Mouse (Mus musculus): ENCODE measurements around the gene Kcnk18.

The Kcnk18 gene

GRCm38 (mm10) chr19:59221131-59221530 is 2.1 kb downstream of the Kcnk18 start:
- in situ Hi-C loops (cut with MboI, MseI), result no loop called here

GRCm38 (mm10) chr19:59228376-59228775 is 9.4 kb downstream of the Kcnk18 start:
- in situ Hi-C loops (cut with MboI, MseI), result no loop called here

GRCm38 (mm10) chr19:59232786-59233185 is 13.8 kb downstream of the Kcnk18 start:
- in situ Hi-C loops (cut with MboI, MseI), result no loop called here

- in situ Hi-C loops (cut with MboI, MseI), result no loop called here
These were observed 16.0 kb downstream of the Kcnk18 start for GRCm38 (mm10) chr19:59235001-59235400.

GRCm38 (mm10) chr19:59236046-59236445 is 17.0 kb downstream of the Kcnk18 start:
- in situ Hi-C loops (cut with MboI, MseI), result no loop called here

GRCm38 (mm10) chr19:59238630-59239029 is 19.6 kb downstream of the Kcnk18 start:
- in situ Hi-C loops (cut with MboI, MseI), result no loop called here

- in situ Hi-C loops (cut with MboI, MseI), result no loop called here
These were observed 20.3 kb downstream of the Kcnk18 start for GRCm38 (mm10) chr19:59239124-59239817.

GRCm38 (mm10) chr19:59241987-59242386 is 23.0 kb downstream of the Kcnk18 start:
- in situ Hi-C loops (cut with MboI, MseI), result no loop called here

- in situ Hi-C loops (cut with MboI, MseI), result no loop called here
These were observed 24.0 kb downstream of the Kcnk18 start for GRCm38 (mm10) chr19:59243057-59243456.

- in situ Hi-C loops (cut with MboI, MseI), result no loop called here
These were observed 29.1 kb downstream of the Kcnk18 start for GRCm38 (mm10) chr19:59248144-59248543.

GRCm38 (mm10) chr19:59248553-59249286 is 29.7 kb downstream of the Kcnk18 start:
- in situ Hi-C loops (cut with MboI, MseI), result no loop called here

- in situ Hi-C loops (cut with MboI, MseI), result no loop called here
These were observed 33.6 kb downstream of the Kcnk18 start for GRCm38 (mm10) chr19:59252651-59253050.

- in situ Hi-C loops (cut with MboI, MseI), result no loop called here
These were observed 40.6 kb downstream of the Kcnk18 start for GRCm38 (mm10) chr19:59259633-59260032.

GRCm38 (mm10) chr19:59260718-59261442 is 41.9 kb downstream of the Kcnk18 start, which contains the start of gene Slc18a2:
Gene Slc18a2 (plus strand): TSS chr19:59260896.
- in situ Hi-C loops (cut with MboI, MseI), result no loop called here

GRCm38 (mm10) chr19:59261604-59262003 is 42.6 kb downstream of the Kcnk18 start:
- in situ Hi-C loops (cut with MboI, MseI), result no loop called here

GRCm38 (mm10) chr19:59263171-59263570 is 44.2 kb downstream of the Kcnk18 start:
- in situ Hi-C loops (cut with MboI, MseI), result no loop called here

- in situ Hi-C loops (cut with MboI, MseI), result no loop called here
These were observed 46.0 kb downstream of the Kcnk18 start for GRCm38 (mm10) chr19:59264838-59265532.

GRCm38 (mm10) chr19:59265907-59266306 is 46.9 kb downstream of the Kcnk18 start:
- in situ Hi-C loops (cut with MboI, MseI), result no loop called here

GRCm38 (mm10) chr19:59267417-59267963 is 48.5 kb downstream of the Kcnk18 start:
- in situ Hi-C loops (cut with MboI, MseI), result no loop called here

GRCm38 (mm10) chr19:59273190-59273589 is 54.2 kb downstream of the Kcnk18 start:
- in situ Hi-C loops (cut with MboI, MseI), result no loop called here

- in situ Hi-C loops (cut with MboI, MseI), result no loop called here
These were observed 57.3 kb downstream of the Kcnk18 start for GRCm38 (mm10) chr19:59276354-59276753.

All from T-helper 1 cell (primary cell).